Mouse (Mus musculus) CH12F3 (cell line): Measurements from ENCODE around the gene Ppfibp1.

Experiments
- in situ Hi-C: fragments of 300-500 bp; cut with MboI; formaldehyde crosslinking; loops from 2 replicates; pipeline ENCODE4 v1.14.3; 2020; ENCODE audit warnings: low sequenced_read_pairs

Ppfibp1 gene

GRCm38 (mm10) chr6:146981249-146981835 is 93.1 kb downstream of the Ppfibp1 start:
- in situ Hi-C loops: loop anchor here (5.0 to 25.0 kb wide), 2 partner anchors 144 to 319 kb away; no protein-coding TSS in a partner anchor

DNA sequence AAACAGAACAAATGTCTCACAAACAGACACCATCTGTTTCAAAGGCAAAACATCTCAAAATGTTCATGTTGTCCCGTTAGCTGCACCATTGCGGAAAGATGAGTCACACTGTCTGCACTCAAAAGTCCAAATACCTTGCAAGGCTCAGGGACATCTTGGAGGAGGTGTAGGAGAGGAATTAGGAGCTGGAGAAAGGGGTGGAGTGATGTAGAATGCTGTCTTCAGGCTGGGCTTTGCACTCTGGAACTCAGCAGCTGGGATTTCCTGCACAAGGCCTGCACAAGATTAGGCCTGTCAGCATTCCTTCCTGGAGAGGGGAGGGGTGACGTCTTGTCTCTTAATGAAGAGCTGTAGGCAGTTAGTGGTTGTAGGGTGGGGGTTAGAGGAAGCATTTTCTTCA is 96.3 kb downstream of the Ppfibp1 start:
- in situ Hi-C loops: loop anchor here (5.0 to 25.0 kb wide), 2 partner anchors 147 to 322 kb away; no protein-coding TSS in a partner anchor

DNA sequence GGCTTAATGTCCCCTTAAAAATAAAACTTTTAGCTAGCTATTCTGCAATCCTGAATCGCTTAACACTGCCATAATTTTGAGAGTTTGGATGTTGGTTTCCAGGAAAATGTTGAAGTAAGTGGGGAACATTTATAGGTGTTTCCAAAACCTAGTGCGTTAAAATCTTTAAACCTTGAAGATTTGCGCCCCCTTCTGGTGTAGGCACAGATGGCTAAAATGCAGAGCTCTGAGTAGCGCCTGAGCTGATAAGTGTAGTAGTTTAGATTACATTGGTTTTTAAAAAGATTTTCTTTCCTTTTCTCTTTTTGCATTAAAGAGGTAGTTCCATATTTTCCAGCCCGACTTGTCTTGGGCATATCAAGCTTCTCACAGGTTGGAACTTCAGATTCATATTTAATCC is 105.9 kb downstream of the Ppfibp1 start:
- in situ Hi-C loops: loop anchor here (25.0 kb wide), 1 partner anchor 332 kb away; no protein-coding TSS in a partner anchor

DNA sequence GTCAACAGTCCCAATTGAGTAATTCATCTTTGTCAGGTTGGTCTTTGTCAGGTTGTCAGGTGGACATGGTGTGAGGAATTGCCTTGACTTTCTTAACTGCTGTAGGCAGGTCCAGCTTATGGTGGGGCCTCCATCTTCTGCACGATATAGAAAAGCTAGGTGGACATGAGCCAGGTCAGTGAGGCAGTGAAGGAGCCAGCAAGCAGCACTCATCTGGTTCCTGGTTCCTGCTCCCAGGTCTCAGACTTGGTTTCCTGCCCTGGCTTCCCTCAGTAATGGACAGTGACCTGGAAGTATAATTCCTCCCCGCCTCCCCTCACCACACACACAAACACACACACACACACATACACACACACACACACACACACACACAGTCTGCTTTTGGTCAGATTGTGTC is 107.1 kb downstream of the Ppfibp1 start:
- in situ Hi-C loops: loop anchor here (25.0 kb wide), 1 partner anchor 333 kb away; no protein-coding TSS in a partner anchor

DNA sequence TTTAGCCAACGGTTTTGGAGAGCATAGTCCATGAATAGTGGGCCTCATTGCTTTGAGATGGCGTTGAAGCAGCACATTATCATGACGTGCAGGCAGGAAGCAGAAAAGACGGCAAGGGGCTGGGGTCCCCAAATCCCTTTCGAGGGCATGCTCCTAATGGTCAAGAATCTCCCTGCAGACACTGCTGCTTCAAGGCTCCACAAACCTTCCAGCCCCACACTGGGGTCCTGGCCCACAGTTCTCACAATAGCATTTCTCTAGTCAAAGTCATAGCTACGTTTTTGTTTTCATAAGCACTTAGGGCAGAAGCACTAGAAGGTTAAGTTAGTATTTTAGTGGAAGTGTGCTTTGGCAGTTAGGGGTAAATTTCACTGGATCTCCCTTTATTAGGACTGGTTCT is 107.6 kb downstream of the Ppfibp1 start:
- in situ Hi-C loops: loop anchor here (25.0 kb wide), 1 partner anchor 334 kb away; no protein-coding TSS in a partner anchor

DNA sequence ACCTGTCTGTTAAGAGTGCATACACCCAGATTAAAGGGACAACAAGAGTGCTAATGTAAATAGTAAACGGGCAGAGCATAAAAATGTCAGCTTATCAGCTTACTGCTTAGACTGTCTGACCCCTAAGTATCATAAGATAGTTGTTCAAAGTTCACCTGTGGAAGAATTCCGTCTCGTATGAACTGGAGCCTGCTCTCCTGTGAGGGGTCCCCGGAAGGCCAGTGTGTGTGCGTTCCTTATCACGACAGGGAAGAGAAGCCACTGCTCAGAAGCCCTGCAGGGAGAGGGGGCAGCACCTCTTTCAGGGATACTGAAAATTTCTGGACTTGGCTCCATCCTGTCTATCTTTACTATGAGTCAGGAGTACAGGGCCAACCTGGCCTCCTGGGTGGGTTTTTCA is 108.7 kb downstream of the Ppfibp1 start:
- in situ Hi-C loops: loop anchor here (25.0 kb wide), 1 partner anchor 335 kb away; no protein-coding TSS in a partner anchor

GRCm38 (mm10) chr6:146998710-146999109 is 110.4 kb downstream of the Ppfibp1 start:
- in situ Hi-C loops: loop anchor here (25.0 kb wide), 1 partner anchor 336 kb away; no protein-coding TSS in a partner anchor

- in situ Hi-C loops: loop anchor here (25.0 kb wide), 1 partner anchor 337 kb away; no protein-coding TSS in a partner anchor
Measured at GRCm38 (mm10) chr6:146999302-146999701, 111.0 kb downstream of the Ppfibp1 start.

- in situ Hi-C loops: loop anchor here (25.0 kb wide), 2 partner anchors 337 to 488 kb away; partner anchors contain the start of gene Ccdc91
Measured at GRCm38 (mm10) chr6:146999755-147000154, 111.5 kb downstream of the Ppfibp1 start.

DNA sequence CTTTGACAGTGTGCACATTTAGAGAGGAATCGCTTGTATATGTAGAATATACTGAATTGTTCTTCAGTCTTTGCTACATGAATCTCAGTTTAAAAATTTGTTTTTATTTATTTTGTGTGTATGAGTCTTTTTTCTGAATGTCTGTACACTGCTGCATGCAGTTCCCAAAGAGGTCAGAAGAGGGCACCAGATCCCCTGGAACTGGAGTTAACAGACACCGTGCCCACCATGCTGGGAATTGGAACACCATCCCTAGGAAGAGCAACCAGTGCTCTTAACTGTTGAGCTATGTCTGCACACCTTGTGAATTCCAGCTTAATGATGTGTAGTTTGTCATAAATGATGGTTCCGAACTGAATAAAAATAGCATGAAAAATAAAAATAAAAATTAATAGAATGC is 119.9 kb downstream of the Ppfibp1 start:
- in situ Hi-C loops: loop anchor here (25.0 kb wide), 1 partner anchor 479 kb away; the partner anchor contains the start of gene Ccdc91

DNA sequence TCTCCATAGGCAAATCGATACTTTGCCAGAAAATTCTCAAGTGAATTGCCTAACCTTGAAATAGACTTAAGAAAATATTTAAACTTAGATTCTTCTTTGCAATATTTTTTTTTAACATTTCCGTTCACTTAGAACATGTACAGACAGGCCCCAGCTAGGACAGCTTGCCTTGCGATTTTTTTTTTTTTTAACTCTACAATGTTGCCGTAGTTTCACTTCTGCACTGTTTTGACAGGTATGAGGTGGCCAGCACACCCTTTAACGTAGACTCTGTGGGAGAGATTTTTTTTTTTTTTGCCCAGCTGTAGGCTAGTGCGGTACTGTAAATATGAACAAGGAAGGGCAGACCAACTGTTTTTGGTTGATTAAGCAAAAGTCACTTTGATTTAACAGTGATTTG is 122.1 kb downstream of the Ppfibp1 start:
- in situ Hi-C loops: loop anchor here (10.0 to 25.0 kb wide), 2 partner anchors 224 to 477 kb away; partner anchors contain the start of gene Ccdc91

DNA sequence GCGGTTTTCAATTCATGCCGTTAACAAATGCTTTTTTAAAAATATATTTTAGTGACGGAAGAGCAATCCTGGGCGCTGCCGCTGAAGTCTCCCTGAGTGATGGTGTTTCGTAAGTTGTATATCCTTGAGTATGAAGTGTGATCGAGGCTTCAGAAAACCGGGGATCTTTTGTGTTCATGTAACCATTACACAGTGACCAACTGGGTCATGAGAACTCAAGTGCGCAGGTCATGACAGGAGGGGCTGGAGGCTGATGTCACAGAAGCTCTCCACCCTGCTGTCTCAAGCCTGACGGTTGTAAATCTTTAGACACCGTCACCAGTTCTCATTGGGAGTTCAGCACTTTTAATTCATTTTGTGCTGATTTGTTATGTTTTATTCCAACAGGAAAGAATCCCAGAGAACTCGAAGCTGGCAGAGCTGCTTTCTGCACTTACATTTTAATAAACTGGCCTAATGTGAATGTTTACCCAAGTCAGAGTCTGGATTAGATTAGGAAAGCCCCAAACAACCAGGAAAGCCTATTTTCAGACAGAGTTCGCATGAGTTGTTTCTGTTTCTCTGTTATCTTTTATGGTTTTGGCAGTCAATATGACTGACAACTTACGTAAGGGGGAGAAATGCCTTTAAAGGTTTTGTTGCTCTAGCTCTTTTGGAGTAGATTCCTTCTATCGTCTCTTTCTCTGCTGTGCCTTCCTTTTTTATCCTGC is 122.7 kb downstream of the Ppfibp1 start:
- in situ Hi-C loops: loop anchor here (10.0 to 25.0 kb wide), 2 partner anchors 224 to 476 kb away; partner anchors contain the start of gene Ccdc91

DNA sequence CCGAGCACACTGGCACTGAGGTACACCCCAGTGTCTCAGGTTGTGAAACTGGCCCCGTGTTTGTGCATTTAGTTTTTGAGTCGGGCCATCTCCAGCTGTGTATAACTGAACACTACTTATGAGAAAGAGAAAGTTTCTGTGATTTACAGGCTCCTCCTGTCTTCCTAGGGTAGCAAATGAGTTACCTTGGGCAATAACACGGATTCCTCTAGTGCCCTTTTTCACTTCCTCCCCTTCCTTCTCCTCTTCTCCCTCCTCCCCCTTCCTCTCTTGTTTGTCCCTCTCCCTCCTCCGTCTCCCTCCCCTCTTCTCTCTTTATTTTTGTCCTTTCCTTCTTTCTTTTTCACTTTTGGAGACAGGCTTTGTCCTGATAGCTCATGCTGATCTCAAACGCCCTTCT is 123.3 kb downstream of the Ppfibp1 start:
- in situ Hi-C loops: loop anchor here (10.0 to 25.0 kb wide), 2 partner anchors 223 to 476 kb away; partner anchors contain the start of gene Ccdc91

DNA sequence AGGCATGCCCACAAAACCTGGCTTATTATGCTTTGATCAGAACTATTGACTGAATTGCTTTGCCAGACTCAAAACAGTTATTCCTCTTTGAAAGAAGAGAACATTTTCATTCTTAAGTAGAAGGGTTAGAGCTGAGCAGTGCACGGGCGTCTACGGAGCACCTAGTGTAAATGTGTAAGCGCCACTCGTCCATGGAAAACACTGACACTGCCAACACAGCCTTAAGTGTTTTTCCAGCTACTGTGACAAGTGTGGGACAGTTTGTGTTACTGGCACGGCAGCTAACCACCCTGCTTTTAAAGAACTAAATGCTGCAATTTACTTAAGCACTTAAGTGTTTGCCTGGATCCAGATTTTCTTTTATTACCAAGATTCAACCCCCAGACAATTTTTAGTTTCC is 123.7 kb downstream of the Ppfibp1 start:
- in situ Hi-C loops: loop anchor here (10.0 to 25.0 kb wide), 2 partner anchors 223 to 475 kb away; partner anchors contain the start of gene Ccdc91

DNA sequence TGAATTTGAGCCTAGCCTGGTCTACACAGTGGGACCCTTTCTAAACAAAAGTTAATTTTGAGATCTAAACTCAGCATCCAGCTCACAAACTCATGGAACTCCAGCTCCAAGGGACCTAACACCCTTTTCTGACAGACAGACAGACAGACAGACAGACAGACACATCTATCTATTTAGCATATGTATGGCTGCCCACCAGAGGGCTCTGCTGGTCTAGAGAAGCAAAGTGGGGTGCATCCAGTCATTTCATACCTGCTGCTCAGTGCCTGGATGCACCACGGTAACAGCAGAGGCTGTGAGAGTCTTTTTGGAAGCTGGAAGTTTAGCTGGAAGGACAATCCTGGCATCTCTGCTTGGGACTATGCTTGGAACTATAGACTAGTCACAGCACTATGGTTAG is 125.3 kb downstream of the Ppfibp1 start:
- in situ Hi-C loops: loop anchor here (10.0 to 25.0 kb wide), 2 partner anchors 221 to 474 kb away; partner anchors contain the start of gene Ccdc91

DNA sequence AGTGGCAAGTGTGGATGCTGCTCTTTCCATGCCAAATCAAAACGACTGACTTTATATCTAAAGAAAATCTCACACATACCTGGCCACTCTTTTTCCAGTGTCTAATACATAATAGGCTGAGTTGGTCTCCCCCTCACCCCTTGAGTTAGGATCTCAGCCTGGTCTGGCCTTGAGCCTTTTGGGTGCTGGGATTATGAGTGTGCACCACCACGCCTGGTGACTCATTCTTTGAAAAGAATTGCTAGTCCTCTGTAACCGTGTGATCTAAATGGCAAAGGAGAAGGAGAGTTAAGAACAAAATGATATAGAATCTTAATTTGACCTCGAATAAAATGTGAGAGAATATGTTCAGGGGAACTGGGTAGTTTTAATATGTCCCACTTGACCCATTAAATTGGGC is 129.6 kb downstream of the Ppfibp1 start:
- in situ Hi-C loops: loop anchor here (10.0 to 25.0 kb wide), 2 partner anchors 217 to 469 kb away; partner anchors contain the start of gene Ccdc91

GRCm38 (mm10) chr6:147018364-147018763 is 130.1 kb downstream of the Ppfibp1 start:
- in situ Hi-C loops: loop anchor here (10.0 to 25.0 kb wide), 2 partner anchors 216 to 469 kb away; partner anchors contain the start of gene Ccdc91

DNA sequence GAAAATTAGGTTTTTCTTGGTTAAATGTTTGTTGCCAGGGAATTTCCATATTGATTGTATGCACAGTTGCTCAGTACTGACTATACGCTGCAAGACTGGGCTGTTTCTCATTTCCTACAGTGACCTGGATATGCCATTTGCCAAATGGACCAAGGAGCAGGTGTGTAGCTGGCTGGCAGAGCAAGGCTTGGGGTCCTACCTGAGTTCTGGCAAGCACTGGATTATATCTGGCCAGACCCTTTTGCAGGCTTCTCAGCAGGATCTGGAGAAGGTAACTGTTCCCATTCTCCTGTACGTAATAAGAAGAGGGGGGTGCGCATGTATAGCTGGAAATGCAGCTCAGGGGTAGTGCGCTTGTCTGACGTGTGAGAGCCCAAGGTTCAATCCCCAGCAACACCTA is 132.9 kb downstream of the Ppfibp1 start:
- in situ Hi-C loops: loop anchor here (25.0 kb wide), 1 partner anchor 466 kb away; the partner anchor contains the start of gene Ccdc91

- in situ Hi-C loops: loop anchor here (25.0 kb wide), 1 partner anchor 465 kb away; the partner anchor contains the start of gene Ccdc91
Measured at GRCm38 (mm10) chr6:147022375-147023132, 134.3 kb downstream of the Ppfibp1 start.

GRCm38 (mm10) chr6:147023133-147023395 is 134.8 kb downstream of the Ppfibp1 start:
- in situ Hi-C loops: loop anchor here (25.0 kb wide), 1 partner anchor 464 kb away; the partner anchor contains the start of gene Ccdc91
